In genomic region chr11:114879666-114880065, GRCm38 (mm10) we compare ENCODE assay signal across 19 mouse cellular contexts. TPM values are rescaled to one million over a fixed set of nuclear protein-coding genes. Genes with fewer than 3 reads are reported as not detected.
DNase-seq lines count a peak whose midpoint lies in the region; ATAC-seq and TF ChIP-seq lines count a peak whose summit lies in the region.
"Had no signal": no experiment of that assay in that cellular context is flagged by ENCODE, and none has a peak within 500 bp of the region (broad histone marks: within the 10 kb centered on the region; RNA-seq: fewer than 3 reads in every experiment).

No protein-coding gene starts in this region.

- H3K9ac ChIP-seq in lung, embryonic 14.5 days: no peak overlapping the region
- H3K9ac ChIP-seq: forebrain, embryonic 12.5 days; heart, embryonic 12.5 days; hindbrain, embryonic 14.5 days had no signal

- H3K36me3 ChIP-seq in lung, embryonic 14.5 days (ENCODE audit: insufficient read depth): no peaks in the 10 kb centered on the region
- H3K36me3 ChIP-seq in midbrain, embryonic 10.5 days: no peaks in the 10 kb centered on the region
- H3K36me3 ChIP-seq: forebrain, embryonic 12.5 days; G1E; heart, embryonic 12.5 days had no signal

- no peaks in the 10 kb centered on the region; the same call in 1 of the 2 replicates for H3K4me1 ChIP-seq in lung, embryonic 14.5 days (ENCODE audit: insufficient read depth)
- 0 out of 2 replicates have a peak, but pooled peaks cover 2% of the 10 kb centered on the region for H3K4me1 ChIP-seq in lung, adult 2 months (ENCODE audit: control insufficient read depth, insufficient read depth, low read length)
- H3K4me1 ChIP-seq in midbrain, embryonic 10.5 days: peaks cover 30% of the 10 kb centered on the region

- TF ChIP-seq CTCF in lung, embryonic 14.5 days (IDR thresholded peaks at IDR 0.05; ENCODE audit: low read depth): no peak
- TF ChIP-seq CTCF in lung, adult 2 months (IDR thresholded peaks at IDR 0.05; ENCODE audit: insufficient read depth, low read length): no peak

- intact Hi-C loops in heart, postnatal 36 days (cut with DNase I): loop anchor here (2.0 kb wide), 1 partner anchor 33 kb away; no protein-coding TSS in a partner anchor

- no peaks in the 10 kb centered on the region for H3K9me3 ChIP-seq in lung, embryonic 14.5 days (ENCODE audit: low read depth, low read length)
- no peaks in the 10 kb centered on the region for H3K9me3 ChIP-seq in midbrain, embryonic 10.5 days (replicated peaks)
- H3K9me3 ChIP-seq: forebrain, embryonic 12.5 days; heart, embryonic 12.5 days had no signal

- ATAC-seq in lung, embryonic 14.5 days (ENCODE audit: insufficient read depth): no peak

- DNase-seq in heart, adult 18-20 months: peak; percentile 49 to 76
- no peak for DNase-seq in heart, postnatal 36 days
- DNase-seq in lung, embryonic 14.5 days: peak; percentile 27
- DNase-seq in lung, adult 2 months: no peak
- DNase-seq in lung, postnatal 25 days (ENCODE audit: low spot score): peak; percentile 45
- peak; percentile 27 for DNase-seq in telencephalon, adult 2 months (ENCODE audit: low read depth, low spot score)
- DNase-seq in midbrain, embryonic 10.5 days (ENCODE audit: low spot score): no peak
- no peak for DNase-seq in thymus, postnatal 25 days
- DNase-seq: cerebellum, adult 9-11 months; kidney, adult 11 months; kidney, postnatal 4 days; left cerebral cortex, postnatal 4 days; right cerebral cortex, postnatal 4 days had no signal

- H3K4me3 ChIP-seq in lung, embryonic 14.5 days (ENCODE audit: low read depth, low read length): no peak overlapping the region
- no peak overlapping the region for H3K4me3 ChIP-seq in lung, adult 2 months (replicated peaks; ENCODE audit: extremely low read depth, low read depth, low read length)
- no peak overlapping the region for H3K4me3 ChIP-seq in midbrain, embryonic 10.5 days
- H3K4me3 ChIP-seq: forebrain, embryonic 12.5 days; heart, embryonic 12.5 days had no signal

- no peak overlapping the region for H3K27ac ChIP-seq in lung, embryonic 14.5 days (ENCODE audit: low read depth)
- no peak overlapping the region for H3K27ac ChIP-seq in midbrain, embryonic 10.5 days (replicated peaks)
- H3K27ac ChIP-seq: forebrain, embryonic 12.5 days; hindbrain, embryonic 14.5 days; stomach, postnatal 0 days had no signal

- no peak for TF ChIP-seq POLR2A in lung, adult 2 months (IDR thresholded peaks at IDR 0.05; ENCODE audit: borderline replicate concordance, extremely low read depth, low read depth, low read length)

- H3K27me3 ChIP-seq in lung, embryonic 14.5 days (ENCODE audit: insufficient read depth, low read length): no peaks in the 10 kb centered on the region
- H3K27me3 ChIP-seq in midbrain, embryonic 10.5 days (ENCODE audit: low read depth, poor library complexity, severe bottlenecking): 0 out of 2 replicates have a peak, but pooled peaks cover 6% of the 10 kb centered on the region
- H3K27me3 ChIP-seq: forebrain, embryonic 12.5 days; heart, embryonic 12.5 days had no signal

- 75% methylated on average over 2 of the region's 2 CpGs for WGBS in lung, embryonic 14.5 days
- WGBS in lung, adult 2 months: 58% methylated on average over 2 of the region's 2 CpGs
- WGBS in midbrain, embryonic 10.5 days: 75% methylated on average over 2 of the region's 2 CpGs

- no peak overlapping the region for H3K4me2 ChIP-seq in lung, embryonic 14.5 days
- H3K4me2 ChIP-seq: forebrain, embryonic 12.5 days; heart, embryonic 12.5 days; hindbrain, embryonic 14.5 days had no signal

RNA-seq across cellular contexts. Expression of gene Cd300a, which starts 10.2 kb away (rescaled TPM):
- under 1 TPM; 0.62 to 0.98 TPM for total RNA-seq in heart, adult 18-20 months (2021)
- total RNA-seq in heart, postnatal 36 days (2021): 1 to 10 TPM; 1.6 to 1.8 TPM
- polyA plus RNA-seq in lung, embryonic 14.5 days (2014; fragmentation: Nextera tagmentation; extraction: Ambion mirVana): 0.75 and 1.7 TPM in 2 replicates
- 2.5 and 5.0 TPM in 2 replicates for polyA plus RNA-seq in lung, adult 2 months (2012; rRNA removed)
- 0.58 and 0.93 TPM in 2 replicates for polyA plus RNA-seq in midbrain, embryonic 10.5 days (2016; fragmentation: Nextera tagmentation; extraction: Ambion mirVana)
- polyA plus RNA-seq: G1E had no signal

RNA-seq across cellular contexts. Expression of gene Gprc5c, which starts 28.7 kb away (rescaled TPM):
- total RNA-seq in heart, adult 18-20 months (2021): 1 to 10 TPM; 5.1 to 7.5 TPM
- total RNA-seq in heart, postnatal 36 days (2021): 10 to 100 TPM; 10.2 to 11.2 TPM
- 34.7 and 39.2 TPM in 2 replicates for polyA plus RNA-seq in lung, embryonic 14.5 days (2014; fragmentation: Nextera tagmentation; extraction: Ambion mirVana)
- 14.3 and 18.2 TPM in 2 replicates for polyA plus RNA-seq in lung, adult 2 months (2012; rRNA removed)
- polyA plus RNA-seq in midbrain, embryonic 10.5 days (2016; fragmentation: Nextera tagmentation; extraction: Ambion mirVana): 19.0 TPM in 2 replicates
- polyA plus RNA-seq: G1E had no signal

RNA-seq across cellular contexts. Expression of gene Cd300lb, which starts 54.5 kb away (rescaled TPM):
- under 1 TPM; 0.23 to 0.40 TPM for total RNA-seq in heart, adult 18-20 months (2021)
- 1 to 10 TPM in 1 of 2 experiments, under 1 TPM in 1; 0.75 to 1.7 TPM for total RNA-seq in heart, postnatal 36 days (2021)
- polyA plus RNA-seq in lung, embryonic 14.5 days (2014; fragmentation: Nextera tagmentation; extraction: Ambion mirVana): 0.36 and 0.43 TPM in 2 replicates
- polyA plus RNA-seq in lung, adult 2 months (2012; rRNA removed): 2.4 and 5.4 TPM in 2 replicates
- 0.05 TPM in 1 of 2 replicates, not detected in the other for polyA plus RNA-seq in midbrain, embryonic 10.5 days (2016; fragmentation: Nextera tagmentation; extraction: Ambion mirVana)
- total RNA-seq: left cerebral cortex, postnatal 4 days had no signal
- polyA plus RNA-seq: embryonic facial prominence, embryonic 11.5 days; forebrain, embryonic 12.5 days; G1E had no signal

Comparison
In these comparisons a context has a peak if more than half of its experiments do, and no peak if none do; other contexts are left out.
1. DNase-seq: peak in heart, adult 18-20 months (2 of 2), lung, embryonic 14.5 days (single experiment), lung, postnatal 25 days (single experiment) and telencephalon, adult 2 months (single experiment); none in heart, postnatal 36 days (0 of 2), lung, adult 2 months (single experiment), midbrain, embryonic 10.5 days (single experiment) and thymus, postnatal 25 days (single experiment).